Mouse (Mus musculus): Measurements from ENCODE around the gene Alyref. TPM values are rescaled to one million over a fixed set of nuclear protein-coding genes. Genes with fewer than 3 reads are reported as not detected.
"Not testable (repeated sequence)": the region's sequence is repeated elsewhere in the genome, so short reads cannot be mapped to it uniquely, and the experiment has no call there.

Gene Alyref
- polyA plus RNA-seq, 1 experiment from 2014 or later = 19.6 TPM

GRCm38 (mm10) chr11:120582982-120583293, 15.2 kb downstream of the Alyref start:
- WGBS = 87% methylated on average over 2 of the region's 2 CpGs
- Histone ChIP-seq H3K4me1 (ENCODE audit: control insufficient read depth, insufficient read depth, low read length) (peaks cover 28% of the 10 kb centered on the region), H3K36me3 (ENCODE audit: control insufficient read depth, insufficient read depth, low read length) (peaks cover 25% of the 10 kb centered on the region)
- ATAC-seq; H3K9ac ChIP-seq (ENCODE audit: low read depth, low read length); H3K4me3 ChIP-seq (ENCODE audit: low read length); H3K27ac ChIP-seq (ENCODE audit: low read length); H3K27me3 ChIP-seq (replicated peaks; ENCODE audit: control insufficient read depth, insufficient read depth, low read length); H3K4me2 ChIP-seq (ENCODE audit: low read depth, low read length); H3K9me3 ChIP-seq (ENCODE audit: control insufficient read depth, low read length): not testable (repeated sequence)

GRCm38 (mm10) chr11:120582268-120582981, 15.7 kb downstream of the Alyref start:
- peaks cover 33% of the 10 kb centered on the region for H3K4me1 ChIP-seq (ENCODE audit: control insufficient read depth, insufficient read depth, low read length)
- H3K4me2 ChIP-seq (ENCODE audit: low read depth, low read length) = peak overlapping the region; percentile 63
- H3K9me3 ChIP-seq (ENCODE audit: control insufficient read depth, low read length) = no peaks in the 10 kb centered on the region
- H3K9ac ChIP-seq (ENCODE audit: low read depth, low read length) = peak overlapping the region; percentile 94
- ATAC-seq = no peak
- H3K36me3 ChIP-seq (ENCODE audit: control insufficient read depth, insufficient read depth, low read length) = peaks cover 29% of the 10 kb centered on the region
- 70% methylated on average over 8 of the region's 8 CpGs for WGBS
- H3K27me3 ChIP-seq (replicated peaks; ENCODE audit: control insufficient read depth, insufficient read depth, low read length) = no peaks in the 10 kb centered on the region
- peak overlapping the region; percentile 93 for H3K27ac ChIP-seq (ENCODE audit: low read length)
- peak overlapping the region; percentile 75 for H3K4me3 ChIP-seq (ENCODE audit: low read length)

DNA sequence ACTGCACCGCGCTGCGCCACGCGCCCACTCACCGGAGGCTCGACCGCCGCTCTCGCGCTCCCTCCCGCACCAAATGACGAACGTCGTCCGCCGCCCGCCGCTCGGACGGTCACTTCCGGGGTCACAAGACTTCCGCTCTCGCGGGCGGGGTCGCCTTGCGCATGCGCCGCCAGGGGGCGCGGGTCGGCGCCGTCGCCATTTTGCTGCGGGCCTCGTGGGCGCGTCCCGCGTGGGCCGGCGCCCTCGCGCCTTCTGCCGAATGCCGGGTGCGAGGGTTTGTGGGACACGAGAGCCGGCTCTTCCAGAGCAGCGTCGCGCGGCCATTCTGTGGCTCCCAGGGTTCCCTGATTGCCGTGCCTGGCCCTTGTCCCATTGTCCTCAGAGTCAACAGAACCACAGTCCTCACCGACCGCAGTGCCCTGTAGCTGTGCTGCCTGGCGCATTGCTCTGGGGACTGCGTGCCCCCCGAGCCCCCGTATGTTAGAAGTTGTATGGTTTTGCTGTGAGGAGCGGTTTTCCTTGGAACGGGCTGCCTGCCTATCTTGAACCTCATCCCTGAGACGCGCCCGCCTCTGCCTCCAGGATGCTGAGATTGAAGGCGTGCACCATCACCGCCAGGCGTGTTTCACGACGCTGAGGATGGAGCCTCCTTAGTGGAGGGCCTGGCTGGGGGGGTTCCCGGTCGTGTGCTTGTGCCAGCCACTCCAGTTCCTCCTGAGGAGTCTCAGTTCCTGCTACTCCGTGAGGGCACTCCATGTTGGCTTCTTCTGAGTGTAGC, 16.5 kb downstream of the Alyref start, which contains the start of gene Arhgdia:
Arhgdia (minus strand) TSS at position 135 of the 778 bp plus-strand sequence.
- peak within 1 kb of the TSS; percentile 93 for H3K27ac ChIP-seq (ENCODE audit: low read length)
- peaks cover 29% of the 10 kb centered on the region for H3K36me3 ChIP-seq (ENCODE audit: control insufficient read depth, insufficient read depth, low read length)
- H3K4me2 ChIP-seq (ENCODE audit: low read depth, low read length) = peak within 1 kb of the TSS; percentile 63
- no peaks in the 10 kb centered on the region for H3K9me3 ChIP-seq (ENCODE audit: control insufficient read depth, low read length)
- peaks cover 38% of the 10 kb centered on the region for H3K4me1 ChIP-seq (ENCODE audit: control insufficient read depth, insufficient read depth, low read length)
- H3K4me3 ChIP-seq (ENCODE audit: low read length) = peak within 1 kb of the TSS; percentile 75
- H3K27me3 ChIP-seq (replicated peaks; ENCODE audit: control insufficient read depth, insufficient read depth, low read length) = no peaks in the 10 kb centered on the region
- WGBS = 4% methylated on average over 70 of the region's 75 CpGs
- peak within 1 kb of the TSS; percentile 94 for H3K9ac ChIP-seq (ENCODE audit: low read depth, low read length)
- ATAC-seq = peak; percentile 40

DNA sequence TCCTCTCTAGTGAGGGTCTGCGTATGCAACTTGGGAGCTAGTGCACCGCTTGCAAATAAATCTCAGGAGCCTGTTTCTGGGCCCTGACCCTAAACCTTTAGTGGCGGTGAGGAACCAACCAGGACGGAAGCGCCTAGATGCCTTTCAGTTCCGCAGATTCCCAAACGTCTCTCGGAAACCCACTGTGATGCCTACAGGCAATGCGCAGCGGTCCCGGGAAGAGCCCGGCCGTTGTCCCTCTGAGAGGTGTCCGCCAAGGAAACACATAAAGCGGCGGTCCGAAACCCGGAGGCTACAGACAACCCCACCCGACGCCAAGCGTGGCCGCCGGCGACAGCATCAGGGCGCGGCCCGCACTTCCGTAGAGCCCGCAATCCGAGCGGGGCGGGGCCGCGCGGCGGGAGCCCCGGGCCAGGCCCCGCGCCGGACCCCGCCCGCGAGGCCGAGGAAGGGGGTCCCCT, 17.3 kb downstream of the Alyref start:
- Histone ChIP-seq H3K27me3 (replicated peaks; ENCODE audit: control insufficient read depth, insufficient read depth, low read length) (no peaks in the 10 kb centered on the region), H3K4me1 (ENCODE audit: control insufficient read depth, insufficient read depth, low read length) (peaks cover 42% of the 10 kb centered on the region), H3K4me3 (ENCODE audit: low read length) (peak overlapping the region; percentile 75), H3K36me3 (ENCODE audit: control insufficient read depth, insufficient read depth, low read length) (peaks cover 29% of the 10 kb centered on the region), H3K9ac (ENCODE audit: low read depth, low read length) (peak overlapping the region; percentile 94), H3K9me3 (ENCODE audit: control insufficient read depth, low read length) (no peaks in the 10 kb centered on the region), H3K27ac (ENCODE audit: low read length) (peak overlapping the region; percentile 93), H3K4me2 (ENCODE audit: low read depth, low read length) (peak overlapping the region; percentile 63)
- ATAC-seq = peak; percentile 38
- under 1% methylated on average over 37 of the region's 44 CpGs for whole genome bisulfite sequencing

DNA sequence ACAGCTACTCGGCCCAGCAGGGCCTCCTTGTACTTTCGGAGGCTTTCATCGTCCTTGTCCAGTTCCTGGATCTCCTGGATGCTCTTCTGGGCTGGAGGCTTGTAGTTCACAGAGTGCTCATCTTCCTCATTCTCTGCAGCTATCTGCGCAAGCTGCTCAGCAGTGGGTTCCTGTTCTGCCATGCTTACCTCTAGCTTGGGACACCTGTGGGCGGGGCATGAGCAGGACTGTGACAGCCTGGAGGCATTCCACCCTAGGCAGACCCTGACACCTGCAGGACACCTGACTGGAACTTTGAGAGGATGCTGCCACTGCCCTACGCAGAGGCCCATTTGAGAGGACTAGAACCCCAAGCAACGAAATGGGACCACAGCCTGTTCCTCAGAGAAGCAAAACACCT, 18.0 kb downstream of the Alyref start:
- H3K9me3 ChIP-seq (ENCODE audit: control insufficient read depth, low read length) = no peaks in the 10 kb centered on the region
- peak overlapping the region; percentile 93 for H3K27ac ChIP-seq (ENCODE audit: low read length)
- H3K9ac ChIP-seq (ENCODE audit: low read depth, low read length) = peak overlapping the region; percentile 94
- H3K4me3 ChIP-seq (ENCODE audit: low read length) = peak overlapping the region; percentile 75
- 47% methylated on average over 7 of the region's 7 CpGs for WGBS
- ATAC-seq = no peak
- H3K4me1 ChIP-seq (ENCODE audit: control insufficient read depth, insufficient read depth, low read length) = peaks cover 43% of the 10 kb centered on the region
- H3K4me2 ChIP-seq (ENCODE audit: low read depth, low read length) = peak overlapping the region; percentile 63
- no peaks in the 10 kb centered on the region for H3K27me3 ChIP-seq (replicated peaks; ENCODE audit: control insufficient read depth, insufficient read depth, low read length)
- peaks cover 28% of the 10 kb centered on the region for H3K36me3 ChIP-seq (ENCODE audit: control insufficient read depth, insufficient read depth, low read length)

DNA sequence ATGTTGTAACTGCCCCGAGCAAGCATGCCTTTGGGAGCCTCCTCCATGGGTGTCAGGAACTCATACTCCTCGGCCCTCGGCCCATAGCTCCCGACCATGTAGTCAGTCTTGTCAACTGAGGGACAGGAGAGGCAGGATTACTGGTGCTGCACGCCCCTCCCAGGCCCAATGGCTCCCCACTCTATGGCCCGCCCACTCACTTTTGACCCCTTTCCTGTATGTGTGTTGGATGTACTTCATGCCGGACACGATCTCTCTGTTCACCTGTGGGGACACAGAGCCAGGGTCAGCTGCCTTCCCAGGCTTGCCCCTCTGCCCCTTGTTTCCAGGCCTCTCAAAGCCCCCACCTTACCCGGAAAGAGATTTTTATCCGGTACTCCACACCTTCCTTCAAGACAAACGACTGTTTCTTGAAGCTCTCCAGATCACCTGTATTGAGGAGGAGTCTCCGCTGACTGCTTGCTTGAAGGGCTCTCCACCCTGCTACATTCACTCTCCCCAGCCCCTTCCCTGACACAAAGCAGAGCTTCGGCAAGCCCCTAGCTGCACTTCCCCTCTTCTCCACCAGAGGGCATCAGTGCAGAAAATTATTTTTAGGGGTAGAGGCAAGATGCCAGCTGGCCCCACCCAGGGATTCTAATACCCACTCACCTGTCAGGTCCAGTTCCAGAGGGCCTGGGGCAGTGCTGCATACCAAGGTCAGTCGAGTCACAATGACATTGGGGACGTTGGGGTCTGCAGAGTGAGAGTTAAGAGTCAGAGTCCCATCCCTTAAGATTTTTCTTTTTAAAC, 18.7 kb downstream of the Alyref start:
- Histone ChIP-seq H3K27ac (ENCODE audit: low read length) (peak overlapping the region; percentile 93), H3K9ac (ENCODE audit: low read depth, low read length) (peak overlapping the region; percentile 94), H3K4me2 (ENCODE audit: low read depth, low read length) (peak overlapping the region; percentile 63), H3K4me3 (ENCODE audit: low read length) (peak overlapping the region; percentile 75), H3K4me1 (ENCODE audit: control insufficient read depth, insufficient read depth, low read length) (peaks cover 46% of the 10 kb centered on the region), H3K27me3 (replicated peaks; ENCODE audit: control insufficient read depth, insufficient read depth, low read length) (no peaks in the 10 kb centered on the region), H3K9me3 (ENCODE audit: control insufficient read depth, low read length) (no peaks in the 10 kb centered on the region), H3K36me3 (ENCODE audit: control insufficient read depth, insufficient read depth, low read length) (peaks cover 24% of the 10 kb centered on the region)
- ATAC-seq = no peak
- 49% methylated on average over 15 of the region's 15 CpGs for WGBS

DNA sequence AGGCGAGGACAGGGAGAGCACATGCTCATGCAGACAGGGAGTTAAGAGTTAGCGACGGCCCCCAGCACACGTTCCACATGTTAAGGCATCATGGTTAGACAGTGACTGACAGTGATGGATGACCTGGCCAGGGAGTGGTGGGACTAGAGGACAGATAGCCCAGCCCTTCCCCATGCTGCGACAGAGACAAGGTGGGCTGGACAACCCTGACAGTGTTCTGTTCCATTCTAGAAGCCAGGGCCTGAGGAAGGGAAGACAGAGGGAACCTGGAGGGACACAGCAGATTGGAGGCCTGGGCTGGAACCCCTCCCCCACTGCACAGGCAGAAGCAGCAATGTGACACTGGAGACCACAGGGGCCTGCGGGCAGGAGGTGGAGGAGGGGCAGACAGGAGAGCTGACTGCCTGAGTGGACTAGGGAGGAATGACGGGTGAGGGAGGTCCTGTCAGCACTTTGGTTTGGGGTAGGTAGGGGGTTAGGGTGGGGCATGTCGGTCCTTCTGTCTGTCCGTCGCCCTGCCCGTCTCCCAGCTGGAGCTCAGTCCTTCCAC, 19.4 kb downstream of the Alyref start:
- 81% methylated on average over 11 of the region's 11 CpGs for WGBS
- no peak overlapping the region for H3K4me3 ChIP-seq (ENCODE audit: low read length)
- no peak for ATAC-seq
- H3K27me3 ChIP-seq (replicated peaks; ENCODE audit: control insufficient read depth, insufficient read depth, low read length) = no peaks in the 10 kb centered on the region
- H3K4me1 ChIP-seq (ENCODE audit: control insufficient read depth, insufficient read depth, low read length) = peaks cover 50% of the 10 kb centered on the region
- H3K27ac ChIP-seq (ENCODE audit: low read length) = peak overlapping the region; percentile 96
- peak overlapping the region; percentile 94; the same call in 1 of the 2 replicates for H3K9ac ChIP-seq (ENCODE audit: low read depth, low read length)
- peaks cover 21% of the 10 kb centered on the region for H3K36me3 ChIP-seq (ENCODE audit: control insufficient read depth, insufficient read depth, low read length)
- H3K4me2 ChIP-seq (ENCODE audit: low read depth, low read length) = no peak overlapping the region
- H3K9me3 ChIP-seq (ENCODE audit: control insufficient read depth, low read length) = no peaks in the 10 kb centered on the region

- no peak overlapping the region for H3K4me3 ChIP-seq (ENCODE audit: low read length)
- peaks cover 20% of the 10 kb centered on the region for H3K36me3 ChIP-seq (ENCODE audit: control insufficient read depth, insufficient read depth, low read length)
- no peak for ATAC-seq
- H3K27ac ChIP-seq (ENCODE audit: low read length) = peak overlapping the region; percentile 96
- no peaks in the 10 kb centered on the region for H3K9me3 ChIP-seq (ENCODE audit: control insufficient read depth, low read length)
- H3K4me2 ChIP-seq (ENCODE audit: low read depth, low read length) = no peak overlapping the region
- no peaks in the 10 kb centered on the region for H3K27me3 ChIP-seq (replicated peaks; ENCODE audit: control insufficient read depth, insufficient read depth, low read length)
- WGBS = 77% methylated on average over 10 of the region's 10 CpGs
- peaks cover 50% of the 10 kb centered on the region for H3K4me1 ChIP-seq (ENCODE audit: control insufficient read depth, insufficient read depth, low read length)
- H3K9ac ChIP-seq (ENCODE audit: low read depth, low read length) = peak overlapping the region; percentile 45; the same call in 1 of the 2 replicates
These were observed 20.0 kb downstream of the Alyref start for GRCm38 (mm10) chr11:120578024-120578693.
